Mouse (Mus musculus) embryo, embryonic 10 days (tissue): Measurements from ENCODE around the gene Sp110.
"Not testable (repeated sequence)": the region's sequence is repeated elsewhere in the genome, so short reads cannot be mapped to it uniquely, and the experiment has no call there.

Experiments used
- DNase-seq: peaks from one replicate; pipeline ENCODE4 v3.0.0-alpha.2; 2015; ENCODE audit warnings: low spot score

The Sp110 gene

DNA sequence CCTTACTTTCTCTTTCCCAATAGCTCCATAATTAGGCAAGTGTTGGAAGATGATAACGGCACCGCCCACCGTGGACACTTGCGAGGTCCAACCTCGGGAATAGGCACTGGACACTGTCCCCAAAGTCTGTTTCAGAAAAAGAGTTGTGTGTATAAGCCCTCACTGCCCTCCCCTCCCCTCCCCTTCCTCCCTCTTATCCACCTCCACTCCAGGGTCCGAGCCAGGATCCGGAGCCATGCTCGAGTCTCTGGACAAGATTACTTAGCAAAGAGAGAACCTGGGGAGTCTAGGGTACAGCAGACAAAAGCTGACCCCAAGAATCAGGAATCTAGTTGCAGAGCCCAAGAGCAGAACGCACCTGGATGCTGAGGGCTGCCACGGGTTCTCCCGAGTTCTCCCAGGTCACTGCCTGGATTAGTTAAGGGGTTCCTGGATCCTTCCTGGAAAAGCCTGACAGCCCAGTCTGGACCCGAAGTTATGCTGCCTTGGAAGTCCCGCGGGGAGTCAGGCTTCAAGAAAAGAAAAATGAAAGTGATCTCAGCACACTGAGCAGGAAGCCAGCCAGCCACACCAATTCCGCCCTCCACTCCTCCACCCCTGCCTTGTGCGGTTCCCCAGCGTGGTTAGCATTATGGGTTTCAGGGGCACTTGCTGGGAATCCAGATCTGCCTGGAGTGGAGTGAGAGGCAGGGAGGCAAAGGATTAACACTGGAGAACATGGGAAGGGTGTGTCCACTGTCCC lies at the start of gene Sp110:
TSS of gene Sp110 (minus strand) at position 547 of the 742 bp plus-strand sequence.
- DNase-seq = not testable (repeated sequence)

DNA sequence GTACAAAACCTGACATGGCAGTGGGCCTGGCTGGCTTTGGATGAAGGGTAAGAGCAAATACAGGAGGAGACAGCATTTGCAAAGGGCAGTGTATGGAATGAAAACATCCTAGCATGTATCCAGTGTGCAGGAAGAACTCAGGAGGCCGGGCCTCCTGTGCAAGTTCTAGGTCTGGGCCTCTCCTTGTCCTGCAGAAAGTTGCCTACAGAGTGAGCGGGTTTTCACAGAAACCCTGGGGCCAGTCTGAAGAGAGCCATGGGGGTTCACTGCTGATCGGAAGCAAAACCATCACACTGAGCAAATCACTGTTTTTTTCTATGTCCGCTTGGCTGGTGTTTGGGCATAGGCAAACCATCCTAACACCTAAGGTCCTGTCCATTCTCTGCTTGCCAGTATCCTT lies 39.5 kb upstream of the Sp110 start:
- DNase-seq = not testable (repeated sequence)

DNA sequence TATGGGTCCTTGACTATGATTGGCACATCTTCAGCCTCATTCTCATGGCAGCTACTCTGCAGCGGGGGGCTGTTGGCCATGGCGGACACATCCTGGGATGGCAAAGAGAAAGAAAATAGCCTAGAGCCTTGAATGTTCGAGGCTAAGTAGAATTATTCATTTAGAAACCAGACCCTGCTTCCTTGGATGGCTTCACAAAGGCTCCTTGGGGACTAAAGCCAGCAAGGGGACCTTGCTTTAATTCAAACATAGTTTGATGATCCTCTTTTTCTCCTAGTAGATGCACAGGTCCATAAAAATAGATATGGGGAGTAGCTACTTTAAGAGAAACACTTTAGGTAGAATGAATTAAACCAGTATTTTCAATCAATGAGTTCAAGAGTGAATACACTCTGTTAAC lies 38.3 kb upstream of the Sp110 start:
- DNase-seq = not testable (repeated sequence)

DNA sequence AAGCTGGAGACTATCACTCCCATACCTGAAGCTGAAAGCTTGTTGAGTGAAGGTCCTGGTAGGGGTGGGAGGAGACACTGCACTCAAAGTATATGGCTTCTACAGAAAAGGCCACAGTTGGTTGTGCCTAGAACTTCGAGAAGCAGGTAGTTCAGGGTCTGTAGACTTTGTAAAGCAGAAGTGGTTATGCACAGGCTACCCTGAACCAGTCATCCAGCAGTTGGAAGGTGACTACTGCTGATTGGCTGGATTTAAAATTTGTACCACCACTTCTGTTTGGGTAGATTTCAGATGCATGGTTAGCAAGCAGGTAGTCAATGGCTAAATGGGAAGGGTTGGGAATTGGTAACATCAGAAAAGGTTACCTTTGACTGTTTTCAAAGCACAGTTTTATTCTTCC lies 20.1 kb upstream of the Sp110 start:
- DNase-seq = not testable (repeated sequence)

DNA sequence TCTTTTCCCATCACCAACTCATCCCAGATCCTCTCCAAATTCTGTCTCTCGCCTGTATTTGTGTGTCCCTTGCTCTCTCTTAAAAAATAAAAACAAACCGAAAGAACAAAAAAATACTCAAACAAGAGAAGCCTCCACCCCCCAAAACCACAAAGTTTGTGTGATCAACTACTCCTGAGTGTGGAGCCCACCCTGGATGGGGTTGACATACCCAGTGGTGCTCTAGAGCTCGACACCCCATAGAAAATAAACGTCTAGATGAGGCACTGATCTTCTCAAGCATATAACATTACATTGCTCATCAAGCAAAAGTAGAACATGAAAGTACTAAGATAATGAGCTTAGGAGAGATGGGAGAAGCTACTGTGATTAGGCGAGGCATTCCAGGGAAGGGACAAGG lies 18.5 kb upstream of the Sp110 start:
- not testable (repeated sequence) for DNase-seq

DNA sequence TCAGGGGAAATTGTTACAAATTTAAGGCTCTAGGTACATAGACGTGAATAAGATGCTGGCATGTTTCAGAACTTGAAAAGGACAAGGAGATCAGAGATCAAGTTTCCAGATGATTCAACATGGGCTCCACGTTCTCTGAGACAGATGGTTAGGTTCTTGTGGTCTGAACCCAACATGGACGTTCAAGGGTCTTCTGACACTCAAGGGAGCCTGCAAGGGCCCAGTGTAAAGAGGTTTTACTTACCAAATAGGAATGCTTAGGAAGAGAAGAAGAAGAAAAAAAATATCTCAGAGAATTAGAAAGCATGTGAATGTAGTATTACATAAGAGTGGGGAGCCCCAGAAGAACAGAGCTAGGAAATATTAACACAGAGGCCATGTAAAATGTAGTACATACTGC lies 17.2 kb upstream of the Sp110 start:
- DNase-seq = not testable (repeated sequence)

DNA sequence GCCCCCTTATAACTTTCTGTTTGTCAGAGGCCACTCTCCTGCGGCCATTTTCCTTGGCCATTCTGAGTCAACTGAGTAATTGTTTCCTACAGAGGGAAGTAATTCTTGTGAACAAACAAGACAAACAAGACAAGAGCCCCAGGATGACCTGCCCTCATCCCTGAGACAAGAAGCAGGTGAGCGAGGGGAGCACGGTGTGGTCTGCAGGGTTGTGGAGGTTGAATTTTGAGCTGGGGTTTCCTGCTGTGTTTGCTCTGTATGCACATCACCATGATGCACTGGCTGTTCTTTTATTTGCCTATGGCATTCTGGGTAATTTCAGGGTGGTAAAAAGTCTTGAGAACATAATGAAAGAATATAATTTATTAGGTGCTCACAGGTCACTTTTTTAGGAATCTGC lies 16.5 kb upstream of the Sp110 start:
- DNase-seq = not testable (repeated sequence)

DNA sequence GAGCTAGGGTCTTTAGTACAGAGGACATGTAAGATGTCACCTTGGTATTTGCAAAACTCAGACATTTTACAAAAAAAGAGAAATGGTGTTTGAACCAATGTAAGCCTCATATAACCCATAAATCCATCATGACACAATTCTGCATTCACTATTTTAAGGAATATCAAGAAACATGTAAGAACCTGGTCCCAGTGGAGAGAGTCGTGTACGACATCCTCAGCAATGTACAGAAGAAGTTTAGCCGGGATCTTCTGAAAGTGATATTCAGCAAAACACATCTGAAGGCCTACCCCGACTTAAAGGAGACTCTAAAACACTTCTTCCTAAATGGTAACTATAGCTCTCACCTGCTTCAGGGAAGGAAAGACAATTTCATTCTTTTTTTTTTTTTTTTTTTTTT lies 12.0 kb upstream of the Sp110 start:
- DNase-seq = not testable (repeated sequence)

DNA sequence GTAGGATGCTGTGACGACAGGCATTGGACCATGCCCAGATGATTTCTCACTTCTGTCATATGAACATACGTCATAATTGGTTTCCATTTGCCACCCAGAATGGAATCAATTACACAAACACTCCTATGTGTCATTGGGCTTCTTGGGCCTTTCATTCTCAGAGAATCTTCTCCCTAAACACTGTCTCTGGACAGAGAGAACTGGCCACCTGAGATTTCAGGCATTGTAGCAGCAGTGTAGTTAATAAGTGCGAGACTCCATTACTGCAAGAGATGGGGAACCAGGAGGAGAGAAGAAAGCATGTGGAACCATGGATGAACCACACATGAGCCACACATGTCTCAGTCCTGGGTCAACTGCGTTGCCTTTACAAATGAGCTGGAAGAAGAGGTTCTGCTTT lies 9.7 kb upstream of the Sp110 start:
- DNase-seq = not testable (repeated sequence)

DNA sequence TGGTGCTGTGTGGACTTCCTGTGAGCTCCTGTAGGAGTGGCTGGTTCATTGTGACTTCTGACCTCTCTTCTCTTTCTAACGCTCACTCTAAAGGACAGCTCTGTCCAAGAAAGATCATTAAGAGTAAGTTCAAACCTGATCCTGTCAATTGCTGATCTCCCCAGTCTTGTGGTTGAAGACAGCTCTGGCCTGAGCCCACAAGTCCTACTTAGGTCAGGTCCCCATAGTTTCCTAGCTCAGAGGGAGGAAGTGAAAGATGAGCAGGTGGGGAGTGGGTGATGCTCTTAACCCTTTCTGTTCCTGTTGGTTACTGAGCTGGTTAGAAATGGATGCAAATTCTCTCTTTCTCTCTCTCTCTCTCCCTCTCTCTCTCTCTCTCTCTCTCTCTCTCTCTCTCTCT lies 5.7 kb upstream of the Sp110 start:
- not testable (repeated sequence) for DNase-seq

DNA sequence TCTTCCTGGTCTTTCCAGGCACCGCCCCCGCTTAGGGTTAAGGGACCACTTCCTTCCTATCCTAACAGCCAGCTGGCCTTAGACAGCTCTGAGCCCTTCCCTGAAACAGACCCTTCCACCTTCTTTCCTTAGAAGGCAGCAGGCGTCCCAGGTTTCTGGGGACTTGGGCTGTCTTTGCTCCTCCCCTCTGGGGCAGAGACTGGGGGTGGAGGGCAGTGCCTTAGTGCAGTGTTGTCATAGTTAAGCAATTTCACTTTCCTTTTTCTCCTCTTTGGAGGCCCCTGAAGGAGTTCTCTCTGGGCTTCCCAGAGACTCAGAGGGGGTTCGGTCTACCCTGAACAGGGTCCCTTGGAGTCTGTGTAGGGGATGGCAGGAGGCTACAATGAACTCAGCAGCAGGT lies 2.2 kb upstream of the Sp110 start:
- DNase-seq = not testable (repeated sequence)

DNA sequence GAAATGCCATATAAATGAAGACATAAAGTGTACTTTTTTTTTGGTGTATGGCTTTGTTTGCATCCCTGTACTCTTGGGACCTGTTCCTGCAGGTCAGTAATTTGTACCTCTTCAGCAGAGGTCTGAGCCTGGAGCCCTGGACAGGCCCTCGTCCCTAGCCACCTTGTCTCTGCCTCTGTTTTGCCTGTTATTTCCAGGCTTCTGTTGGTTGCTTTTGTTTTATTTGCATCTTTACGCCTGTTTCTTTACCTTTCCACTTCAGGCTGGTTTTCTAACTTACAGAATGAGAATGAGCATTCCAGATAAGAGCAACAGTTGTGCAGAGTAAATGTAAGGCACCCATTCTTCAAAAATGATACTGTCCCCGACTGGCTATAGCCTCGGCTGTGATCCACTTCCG lies 1.5 kb upstream of the Sp110 start, which contains the start of gene Sp140:
TSS of gene Sp140 (plus strand) at position 301 of the 400 bp plus-strand sequence.
- DNase-seq = not testable (repeated sequence)

DNA sequence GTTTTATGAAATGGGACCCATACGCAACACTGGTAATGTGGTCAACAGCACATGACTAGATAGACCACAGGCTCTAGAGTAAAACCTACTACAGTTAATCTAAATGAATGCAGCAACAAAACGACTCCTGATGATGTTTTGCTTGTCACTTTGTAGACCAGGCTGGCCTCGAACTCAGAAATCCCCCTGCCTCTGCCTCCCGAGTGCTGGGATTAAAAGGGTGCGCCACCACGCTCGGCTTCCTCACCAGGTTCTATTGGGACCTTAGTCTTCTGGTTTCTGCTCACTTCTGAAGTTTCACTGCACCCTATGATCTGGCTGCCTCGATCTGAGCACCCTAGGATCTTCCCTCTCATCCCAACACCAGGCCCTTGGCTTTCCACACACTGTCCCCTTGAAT lies 6.1 kb downstream of the Sp110 start:
- DNase-seq = not testable (repeated sequence)

DNA sequence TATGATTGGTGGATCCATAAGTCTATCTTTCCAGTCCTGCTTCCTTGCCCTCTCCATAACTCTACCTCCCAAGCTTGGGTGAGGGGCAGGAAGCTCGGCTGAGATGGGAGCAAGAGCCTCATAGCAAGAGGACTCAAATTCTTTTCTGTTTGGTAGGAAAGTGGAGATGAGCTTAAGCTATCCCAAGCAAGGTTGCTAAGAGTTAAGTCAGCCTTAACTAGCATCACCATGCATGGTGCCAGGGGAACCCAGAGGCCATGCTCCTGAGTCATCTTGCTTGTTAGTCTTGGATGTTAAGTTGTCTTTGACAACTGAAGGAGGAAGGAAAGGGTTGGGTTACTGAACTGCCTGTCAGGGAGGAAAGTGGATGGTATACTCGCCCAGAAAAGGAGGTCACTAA lies 9.9 kb downstream of the Sp110 start:
- not testable (repeated sequence) for DNase-seq

DNA sequence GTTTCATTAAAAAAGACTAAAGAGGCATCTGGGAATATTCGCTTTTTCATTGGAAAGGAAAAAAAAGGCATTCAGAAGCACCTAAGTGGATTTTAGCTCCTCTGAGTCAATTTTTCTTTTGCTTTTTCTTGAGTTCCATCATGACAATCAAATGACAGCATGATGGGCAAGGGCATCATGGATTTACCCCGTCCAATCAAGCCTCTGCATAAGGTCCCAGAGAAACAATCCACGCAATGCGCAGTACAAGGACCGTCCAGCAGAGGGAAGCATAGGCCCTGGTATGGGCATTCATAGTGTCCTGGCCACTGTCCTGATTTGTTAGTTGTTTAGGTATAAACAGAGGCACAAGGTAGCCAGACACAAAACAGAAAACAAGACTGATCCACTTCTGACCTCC lies 17.1 kb downstream of the Sp110 start:
- not testable (repeated sequence) for DNase-seq

DNA sequence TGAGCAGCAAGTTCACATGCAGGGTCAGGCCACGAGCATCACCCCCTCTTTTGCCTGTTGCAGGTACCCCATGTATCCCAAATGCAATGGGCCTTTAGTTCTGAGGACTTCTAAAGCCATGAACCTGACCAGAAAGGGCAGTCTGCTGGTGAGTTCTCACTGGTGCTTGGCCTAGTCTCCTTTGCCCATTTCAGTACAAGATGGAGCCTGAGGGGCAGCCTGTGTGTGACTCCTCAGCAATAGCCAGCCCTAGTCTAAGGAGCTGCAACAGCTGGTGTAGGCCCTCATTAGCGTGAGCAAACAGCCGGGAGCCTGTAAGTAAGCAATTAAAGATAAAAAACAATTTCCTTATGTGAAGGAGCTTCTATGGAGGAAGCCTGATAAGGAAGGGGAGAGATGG lies 18.0 kb downstream of the Sp110 start:
- DNase-seq = not testable (repeated sequence)

DNA sequence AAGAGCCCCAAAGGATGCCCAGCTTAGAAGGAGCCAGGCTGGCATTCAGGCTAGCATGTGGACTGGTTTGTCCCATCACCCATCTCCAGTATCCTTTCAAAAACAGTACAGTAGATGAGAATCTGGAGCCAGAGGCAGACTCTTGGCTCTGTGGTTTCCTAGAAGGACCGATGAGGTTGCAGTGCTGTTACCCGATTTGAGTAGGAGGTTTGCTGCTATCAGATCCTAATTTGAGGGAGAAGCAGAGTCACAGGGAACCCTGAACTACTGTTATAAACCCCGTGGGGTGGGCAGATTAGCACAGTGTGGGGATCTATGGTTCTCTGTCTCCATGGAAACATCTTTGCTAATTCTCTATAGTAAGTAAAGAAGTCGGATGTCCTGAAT lies 18.5 kb downstream of the Sp110 start:
- not testable (repeated sequence) for DNase-seq

DNA sequence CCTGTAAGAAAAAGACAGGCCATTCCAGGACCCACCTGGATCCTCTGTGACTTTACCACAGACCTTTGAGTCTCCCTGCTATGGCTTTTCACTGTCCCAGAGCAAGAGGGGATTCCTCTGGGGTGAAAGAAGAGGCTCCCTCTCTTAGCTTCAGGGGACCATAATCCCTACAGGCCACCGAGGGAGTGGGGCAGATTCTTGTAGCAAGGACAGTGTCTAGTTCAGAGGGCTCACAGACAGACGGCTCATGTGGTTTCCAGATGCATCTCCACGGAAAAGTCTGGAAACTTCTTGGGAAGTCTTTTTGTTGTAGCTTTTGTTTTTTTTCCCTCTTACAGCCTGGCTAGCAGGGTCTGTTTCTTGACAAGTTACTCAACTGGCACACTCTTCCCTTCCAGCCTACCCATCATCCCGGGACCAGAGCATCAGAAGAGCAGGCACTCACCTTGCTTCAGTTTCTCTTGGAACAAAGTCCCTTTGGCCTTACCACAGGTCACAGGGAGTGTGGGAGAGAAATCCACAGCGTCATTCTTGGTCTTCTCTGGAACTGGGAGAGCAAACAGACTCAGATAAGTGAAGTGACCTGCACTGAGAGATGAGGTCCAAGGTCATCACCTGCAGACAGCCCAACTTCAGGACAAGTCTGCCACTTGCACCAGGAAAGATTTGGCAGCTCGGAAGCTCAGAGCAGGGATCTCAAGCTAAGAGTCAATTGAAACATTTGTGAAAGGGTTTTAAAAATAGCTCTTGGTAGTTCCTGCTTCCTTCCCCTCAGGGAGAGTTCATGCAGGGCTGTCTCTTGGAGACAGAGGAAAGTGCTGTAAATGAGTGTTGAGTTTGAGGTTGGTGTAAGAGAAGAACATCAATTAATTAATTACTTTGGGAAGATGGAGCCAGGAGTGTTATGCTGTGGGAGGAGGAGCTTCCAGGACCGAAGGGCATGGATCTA lies 19.1 kb downstream of the Sp110 start:
- not testable (repeated sequence) for DNase-seq

DNA sequence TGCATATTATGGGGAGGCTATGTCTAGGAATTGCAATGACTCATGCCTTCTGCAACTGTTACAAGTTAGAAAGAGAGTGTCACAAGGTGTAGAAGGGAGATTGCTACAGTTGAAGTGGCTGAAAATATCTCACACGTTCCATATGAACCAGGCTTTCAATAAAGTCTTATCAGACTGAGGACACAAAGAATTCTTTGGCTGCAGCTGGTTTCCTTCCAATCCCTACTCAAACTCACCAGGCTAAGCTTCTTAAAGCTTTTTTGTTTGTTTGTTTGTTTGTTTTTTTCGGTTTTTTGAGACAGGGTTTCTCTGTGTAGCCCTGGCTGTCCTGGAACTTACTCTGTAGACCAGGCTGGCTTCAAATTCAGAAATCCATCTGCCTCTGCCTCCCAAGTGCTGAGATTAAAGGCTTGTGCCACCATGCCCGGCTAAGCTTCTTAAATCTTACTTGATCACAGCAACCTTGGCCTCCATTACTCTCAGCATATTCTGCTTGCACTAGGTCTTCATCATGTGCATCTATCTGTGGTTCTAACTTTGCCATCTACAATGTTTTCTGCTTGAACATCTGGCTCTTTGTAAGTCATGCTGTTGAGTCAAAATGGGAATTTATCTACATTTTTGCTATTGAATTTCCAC lies 20.1 kb downstream of the Sp110 start:
- DNase-seq = not testable (repeated sequence)

DNA sequence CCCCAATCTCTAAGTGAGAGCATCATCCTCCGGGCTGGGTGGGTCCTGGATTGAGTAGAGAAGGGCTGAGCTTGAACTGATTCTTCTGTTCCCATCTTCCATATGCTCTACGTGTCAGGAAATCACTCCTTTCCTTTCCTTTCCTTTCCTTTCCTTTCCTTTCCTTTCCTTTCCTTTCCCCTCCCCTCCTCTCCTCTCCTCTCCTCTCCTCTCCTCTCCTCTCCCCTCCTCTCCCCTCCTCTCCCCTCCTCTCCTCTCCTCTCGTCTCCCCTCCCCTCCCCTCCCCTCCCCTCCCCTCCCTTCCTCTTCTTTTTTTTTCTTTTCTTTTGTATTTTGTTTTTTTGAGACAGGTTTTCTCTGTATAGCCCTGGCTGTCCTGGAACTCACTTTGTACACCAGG lies 23.2 kb downstream of the Sp110 start, which contains the start of gene G530012D18Rik:
TSS of gene G530012D18Rik (plus strand) at position 301 of the 400 bp plus-strand sequence.
- DNase-seq = not testable (repeated sequence)

DNA sequence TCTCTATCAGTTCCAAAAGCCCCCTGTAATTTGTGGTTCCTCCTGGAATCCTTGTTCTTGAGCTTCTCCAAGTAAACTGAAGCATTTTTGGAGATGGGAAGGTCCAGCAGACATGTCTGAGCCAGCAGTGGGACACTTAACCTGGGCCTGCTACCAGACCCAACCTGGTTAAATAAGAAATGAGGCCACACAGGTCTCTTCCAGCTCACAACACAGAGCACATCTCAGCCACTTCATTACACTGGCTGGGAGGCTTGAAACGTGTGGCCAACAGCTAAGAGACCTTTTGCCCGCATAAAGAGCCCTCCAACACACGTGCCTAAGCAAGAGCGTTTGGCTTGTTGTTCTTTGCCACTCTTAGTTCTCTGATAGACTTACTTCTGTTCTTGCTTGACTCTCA lies 25.1 kb downstream of the Sp110 start:
- not testable (repeated sequence) for DNase-seq

DNA sequence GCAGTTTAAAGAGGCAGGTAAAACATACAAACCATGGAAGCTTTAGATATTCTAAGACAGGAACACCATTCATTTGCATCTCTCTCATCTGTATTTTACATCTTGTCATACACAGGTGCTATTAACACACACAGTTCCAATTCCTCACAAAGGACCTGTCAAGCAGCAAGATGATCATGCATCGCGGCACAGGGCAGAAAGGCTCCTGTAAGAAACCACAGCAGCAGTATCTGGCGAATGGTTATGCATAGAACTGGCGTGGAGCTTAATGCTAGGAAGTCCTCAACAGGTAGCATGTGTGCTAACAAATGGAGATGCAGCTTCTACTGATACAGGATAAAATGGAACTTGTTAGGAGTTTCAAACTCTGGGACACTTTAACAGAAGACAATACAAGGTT lies 43.4 kb downstream of the Sp110 start:
- DNase-seq = not testable (repeated sequence)
